Mouse (Mus musculus) right cerebral cortex, postnatal 36 days (tissue): ENCODE data around the gene Cemip.
"Not testable (repeated sequence)": the region's sequence is repeated elsewhere in the genome, so short reads cannot be mapped to it uniquely, and the experiment has no call there.

Source experiments
- DNase-seq, 2 experiments: peaks; one replicate each; pipeline ENCODE4 v3.0.0; 2022; ENCODE audit warnings: low spot score in 2 of 2, mixed read lengths in 1 of 2

The Cemip gene

DNA sequence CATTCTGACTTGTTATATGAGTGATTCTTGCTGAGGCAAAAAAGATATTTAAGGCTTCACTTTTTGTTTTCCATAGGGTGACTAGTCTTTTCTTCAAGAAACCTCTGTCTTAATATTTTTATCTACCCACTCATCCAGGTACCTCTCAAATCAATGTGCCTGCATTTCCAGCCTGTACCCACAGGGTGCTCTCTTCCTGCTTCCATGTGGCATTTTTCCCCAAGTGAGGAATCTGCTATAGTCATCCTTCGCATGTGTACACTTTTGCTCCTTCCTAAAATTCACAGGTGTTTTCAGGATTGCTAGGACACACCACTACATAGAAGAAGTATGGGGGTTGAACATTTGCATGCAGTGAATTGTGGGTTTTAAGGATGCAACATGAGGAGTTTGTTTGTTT lies 192.0 kb downstream of the Cemip start:
- no peak for DNase-seq

DNA sequence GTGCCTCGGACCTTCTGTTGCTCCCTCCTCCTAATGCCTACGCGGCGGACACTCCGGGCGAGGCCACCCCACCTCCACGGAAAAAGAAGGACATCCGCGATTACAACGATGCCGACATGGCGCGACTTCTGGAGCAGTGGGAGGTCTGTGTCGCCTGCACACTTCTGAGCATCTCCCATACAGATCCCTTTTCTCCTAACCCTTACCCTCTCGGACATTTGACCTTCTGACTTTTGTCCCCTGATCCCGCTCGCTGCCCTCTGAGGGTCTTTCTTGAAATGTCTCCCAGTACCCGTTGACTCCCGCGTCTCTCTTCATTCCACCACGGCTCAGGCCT lies 194.0 kb downstream of the Cemip start:
- no peak for DNase-seq

DNA sequence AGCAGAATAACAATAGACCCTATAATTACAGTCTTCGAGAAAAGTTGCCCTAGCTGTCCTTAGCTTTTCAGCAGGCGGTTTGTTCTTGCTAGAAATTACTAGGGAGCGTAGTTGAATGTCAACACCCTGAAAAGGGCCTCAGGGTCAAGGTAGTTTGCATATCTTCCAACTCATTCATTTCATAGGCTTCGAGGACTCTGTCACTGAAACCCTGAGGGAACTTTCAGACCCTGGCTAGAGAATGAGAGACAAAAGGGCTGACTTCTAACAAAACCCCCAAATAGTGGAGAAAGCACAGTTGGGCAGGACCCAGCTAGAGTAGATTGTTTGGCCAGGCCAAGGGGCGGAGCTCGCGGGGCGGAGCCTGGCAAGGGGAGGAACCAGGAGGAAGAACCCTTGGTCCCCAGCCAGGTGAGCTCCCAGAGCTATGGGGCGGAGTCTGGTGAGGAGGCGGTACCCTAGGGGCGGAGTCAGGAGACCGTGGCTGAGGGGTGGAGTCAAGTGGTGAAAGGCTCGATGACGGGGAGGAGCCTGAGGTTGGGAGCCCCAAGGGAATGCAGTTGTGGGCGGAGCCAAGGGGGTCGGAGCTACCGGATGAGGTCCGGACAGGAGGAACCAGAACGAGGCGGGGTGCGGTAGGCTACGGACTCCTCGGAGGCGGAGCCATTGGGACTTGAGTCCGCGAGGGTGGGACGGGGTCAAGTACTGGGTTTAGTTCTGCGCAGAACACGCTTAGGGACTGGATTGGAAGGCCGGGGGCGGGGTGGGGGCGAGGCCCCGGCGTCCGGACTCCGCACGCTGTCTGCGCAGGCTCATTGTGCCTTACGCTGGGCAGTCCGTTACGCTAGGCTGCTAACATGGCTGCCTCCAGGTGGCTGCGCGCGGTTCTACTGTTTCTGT lies 194.6 kb downstream of the Cemip start:
- peak; percentile 96 to 97 for DNase-seq

DNA sequence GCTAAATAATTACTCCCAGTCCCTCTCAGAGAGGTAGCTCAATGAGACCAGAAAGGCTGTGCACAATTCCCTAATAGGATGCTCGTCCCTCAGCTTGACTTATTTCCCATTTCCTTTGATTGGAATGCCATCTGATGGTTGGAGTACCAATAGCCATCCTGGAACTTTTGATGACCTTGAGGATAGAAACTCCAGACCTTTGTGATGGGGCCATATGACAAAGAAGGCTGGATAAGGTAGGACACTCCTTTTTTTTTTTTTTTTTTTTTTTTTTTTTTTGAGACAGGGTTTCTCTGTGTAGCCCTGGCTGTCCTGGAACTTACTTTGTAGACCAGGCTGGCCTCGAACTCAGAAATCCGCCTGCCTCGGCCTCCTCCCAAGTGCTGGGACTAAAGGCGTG lies 196.4 kb downstream of the Cemip start:
- not testable (repeated sequence) for DNase-seq

DNA sequence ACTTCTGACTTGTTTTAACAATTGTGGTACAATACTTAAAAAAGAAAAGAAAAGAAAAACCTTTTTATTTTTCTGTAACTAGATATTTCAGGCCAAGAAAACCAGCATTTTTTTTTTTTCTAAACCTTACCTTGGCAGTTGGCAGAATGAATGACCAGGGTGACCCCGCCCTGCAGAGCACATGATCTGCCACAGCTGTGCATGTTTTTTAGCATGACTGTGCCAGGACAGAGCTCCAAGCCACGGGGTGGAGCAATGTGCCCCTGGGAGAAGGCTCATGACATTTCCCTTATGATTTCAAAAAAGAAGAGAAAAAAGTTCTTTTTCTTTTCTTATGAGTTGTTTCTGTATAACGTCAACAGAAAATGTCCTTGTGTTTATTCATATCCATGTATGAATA lies 196.9 kb downstream of the Cemip start:
- no peak for DNase-seq

DNA sequence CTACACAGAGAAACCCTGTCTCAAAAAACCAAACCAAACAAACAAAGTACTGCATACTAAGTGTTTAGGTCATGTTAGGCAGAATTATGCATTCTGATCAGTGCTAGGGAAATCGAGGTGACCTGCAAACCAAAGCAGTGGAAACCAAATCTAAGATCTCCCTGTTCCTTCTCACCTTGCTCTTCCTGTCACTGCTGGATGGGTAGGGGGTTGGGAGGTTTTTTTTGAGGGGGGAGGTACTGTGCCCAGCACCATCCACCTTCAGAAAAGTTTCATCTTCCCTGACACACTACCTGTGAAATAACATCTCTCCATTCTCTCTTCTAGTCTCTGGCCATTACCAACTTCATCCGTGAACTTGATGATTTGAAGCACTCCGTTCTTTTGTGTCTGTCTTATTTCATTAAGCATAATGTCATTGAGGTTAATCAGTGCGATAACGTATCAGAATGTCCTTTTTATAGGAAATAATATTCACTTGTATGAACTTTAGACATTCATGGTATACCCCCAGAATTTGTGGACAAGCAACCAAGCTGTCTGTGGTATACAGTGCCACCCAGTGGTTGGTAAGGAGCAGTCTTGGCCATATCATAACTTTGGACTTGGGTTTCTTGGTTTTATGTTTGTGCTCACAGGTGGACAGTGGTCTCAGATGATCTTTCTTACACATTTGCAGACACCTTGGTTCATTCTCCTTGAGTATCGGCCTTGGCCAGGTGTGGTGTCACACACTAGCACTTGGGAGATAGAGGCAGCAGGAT lies 199.8 kb downstream of the Cemip start:
- DNase-seq, result no peak

DNA sequence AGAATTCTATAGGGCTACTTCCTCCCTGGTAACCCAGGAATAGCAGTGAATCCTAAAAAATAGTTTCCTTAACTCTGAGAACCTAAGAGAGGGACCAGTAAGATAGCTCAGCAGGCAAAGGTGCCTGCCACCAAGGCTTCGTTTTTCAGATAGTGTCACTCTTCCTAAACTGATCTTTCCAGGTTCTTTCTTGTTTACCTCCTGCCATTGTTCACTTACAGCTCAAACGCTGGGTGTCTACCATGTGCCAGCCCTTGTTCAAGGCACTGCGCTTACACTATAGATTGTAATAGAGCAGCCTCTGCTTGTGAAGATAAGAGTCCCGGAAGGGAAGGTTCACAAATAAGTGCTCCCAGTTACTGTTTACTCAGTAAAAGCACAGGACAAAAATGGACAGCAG lies 200.5 kb downstream of the Cemip start:
- DNase-seq, result no peak

DNA sequence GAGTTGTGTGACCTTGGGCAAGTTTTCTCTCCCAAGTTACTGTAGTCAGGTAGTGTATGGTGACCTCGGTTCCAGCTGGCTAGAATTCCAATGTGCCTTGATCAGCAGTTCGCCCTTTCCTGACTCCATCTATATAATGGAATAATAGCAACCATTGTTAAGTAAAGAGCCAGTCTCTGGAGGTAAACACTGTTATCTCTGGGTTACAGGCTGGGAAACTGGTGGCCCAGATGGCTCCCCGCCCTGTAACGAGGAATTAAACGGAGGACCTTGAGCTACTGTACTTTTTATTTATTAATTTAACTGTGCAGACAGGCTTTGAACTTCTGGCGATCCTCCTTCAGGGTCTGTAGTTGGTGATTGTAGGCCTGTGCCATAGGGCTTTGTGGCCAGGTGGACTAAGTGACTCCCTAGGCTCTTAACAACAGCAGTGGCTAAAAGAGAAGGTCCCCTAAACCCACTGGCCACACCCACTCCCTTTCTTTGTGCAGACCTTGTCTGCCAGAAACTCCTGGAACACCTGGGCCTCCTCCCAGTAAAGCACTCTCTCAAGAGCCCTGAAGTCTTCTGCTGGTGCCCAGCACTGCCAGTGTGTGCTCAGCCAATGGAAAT lies 201.3 kb downstream of the Cemip start:
- no peak for DNase-seq

DNA sequence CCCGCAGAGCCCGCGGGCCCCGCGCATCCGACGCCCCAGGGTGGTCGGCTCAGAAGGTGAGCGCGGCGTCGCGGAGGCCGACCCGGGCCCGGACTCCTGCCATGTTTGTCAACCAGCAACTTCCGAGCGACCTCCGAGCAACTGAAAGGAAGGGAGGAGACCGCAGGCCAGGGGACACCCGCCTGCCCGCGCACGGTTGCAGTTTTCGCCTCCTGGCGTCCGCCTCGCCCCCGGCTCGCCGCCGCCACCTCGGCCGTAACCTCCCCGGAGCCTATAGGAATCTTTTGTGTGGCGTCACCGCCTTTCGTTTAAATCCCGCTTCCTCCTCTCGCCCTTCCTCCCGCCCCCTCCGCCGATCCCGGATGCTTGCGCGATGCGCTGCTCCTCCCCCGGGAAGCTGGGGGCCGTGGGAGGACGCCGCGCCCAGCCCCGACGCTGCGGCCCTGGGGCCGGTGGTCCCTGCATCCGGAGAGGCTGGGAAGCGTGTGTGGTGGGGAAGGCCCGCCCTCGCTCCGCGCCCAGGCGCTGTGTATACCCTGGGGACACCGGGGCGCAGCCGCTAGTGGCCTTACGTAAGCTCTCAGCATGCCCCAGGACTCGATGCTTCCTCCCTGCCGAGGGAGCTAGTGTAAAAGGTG lies 202.2 kb downstream of the Cemip start, which contains the start of the genes Tlnrd1 and Mesd:
Tlnrd1 (minus strand) TSS at position 285 of the 638 bp plus-strand sequence.
Mesd (plus strand) TSS at position 446 of the 638 bp plus-strand sequence.
- peak; percentile 87 to 92 for DNase-seq

DNA sequence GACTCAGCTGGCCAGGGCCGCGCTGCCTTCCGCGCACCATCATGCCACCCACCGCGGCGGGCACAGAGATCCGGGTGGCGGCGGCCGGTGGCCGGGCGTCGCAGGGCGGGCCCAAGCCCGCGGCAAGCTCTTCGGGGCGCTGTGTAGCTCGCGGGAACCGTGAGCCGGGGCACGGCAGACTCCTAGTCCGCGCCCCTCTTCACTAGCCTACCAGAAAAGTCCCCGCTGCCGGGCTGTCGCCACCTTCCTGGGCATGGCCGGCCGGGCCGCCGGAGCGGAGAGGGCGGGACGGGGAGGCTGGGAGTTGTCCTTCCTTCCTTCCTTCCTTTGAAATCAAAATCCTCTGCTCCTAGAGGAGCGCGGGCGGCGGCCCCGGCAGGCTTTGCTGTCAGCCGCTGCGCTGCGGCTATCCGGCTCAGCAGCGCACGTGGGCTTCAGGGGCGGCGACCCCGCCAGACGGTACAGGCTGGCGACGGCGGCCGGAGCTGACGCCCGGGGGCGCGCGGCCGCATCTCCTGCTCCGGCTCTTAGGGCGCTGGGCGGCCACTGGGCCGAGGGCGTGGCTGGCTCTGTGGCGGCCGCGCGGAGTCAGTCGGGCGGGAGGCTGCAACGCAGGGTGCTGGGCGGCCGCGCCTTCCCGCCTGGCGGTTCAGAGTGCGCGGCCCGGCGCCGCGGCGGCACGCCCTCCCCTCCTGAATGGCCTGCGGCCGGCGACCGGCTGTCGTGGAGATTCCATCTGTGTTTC lies 202.9 kb downstream of the Cemip start:
- peak; percentile 48 to 54 for DNase-seq
